Mouse (Mus musculus): ENCODE measurements around the gene Cdc45. TPM values are rescaled to one million over a fixed set of nuclear protein-coding genes. Genes with fewer than 3 reads are reported as not detected.
A peak's percentile ranks its signal among the peaks of the same experiment; 100 is the strongest.
"Not testable (repeated sequence)": the region's sequence is repeated elsewhere in the genome, so short reads cannot be mapped to it uniquely, and the experiment has no call there.

Gene Cdc45
- total RNA-seq (2014; rRNA removed), result 7.0 and 11.7 TPM in 2 replicates
- 5.5 and 6.4 TPM in 2 replicates for polyA plus RNA-seq (2015; fragmentation: Nextera tagmentation; extraction: Ambion mirVana)

GRCm38 (mm10) chr16:18811468-18812384 lies at the start of gene Cdc45, which contains the start of gene Ufd1:
Gene Cdc45 (minus strand): TSS chr16:18811987.
Gene Ufd1 (plus strand): TSS chr16:18811779.
- Histone ChIP-seq H3K27me3 (ENCODE audit: insufficient read depth, low read length) (no peaks in the 10 kb centered on the region), H3K4me2 (ENCODE audit: low read depth) (peak within 1 kb of the TSS; percentile 90), H3K9me3 (ENCODE audit: low read length) (no peaks in the 10 kb centered on the region), H3K36me3 (ENCODE audit: insufficient read depth) (peaks cover 18% of the 10 kb centered on the region), H3K4me3 (ENCODE audit: low read depth, low read length) (peak within 1 kb of the TSS; percentile 90), H3K4me1 (ENCODE audit: insufficient read depth) (0 out of 2 replicates have a peak, but pooled peaks cover 8% of the 10 kb centered on the region), H3K9ac (peak within 1 kb of the TSS; percentile 84), H3K27ac (ENCODE audit: low read depth, low read length) (peak within 1 kb of the TSS; percentile 60)
- under 1% methylated on average over 42 of the region's 42 CpGs for WGBS
- peak; percentile 95 for DNase-seq
- ATAC-seq, result peak; percentile 97
- no peak for TF ChIP-seq CTCF (IDR thresholded peaks at IDR 0.05; ENCODE audit: low read depth)

GRCm38 (mm10) chr16:18860186-18860585 lies 48.4 kb upstream of the Cdc45 start:
- ATAC-seq (0 out of 2 replicates have a peak, but pooled peaks have one; percentile 12), DNase-seq (no peak)
- no peak overlapping the region for H3K4me2 ChIP-seq (ENCODE audit: low read depth)
- no peak overlapping the region for H3K9ac ChIP-seq
- H3K27me3 ChIP-seq (ENCODE audit: insufficient read depth, low read length), result no peaks in the 10 kb centered on the region
- H3K27ac ChIP-seq (ENCODE audit: low read depth, low read length), result no peak overlapping the region
- no peaks in the 10 kb centered on the region for H3K4me1 ChIP-seq (ENCODE audit: insufficient read depth)
- no peaks in the 10 kb centered on the region for H3K36me3 ChIP-seq (ENCODE audit: insufficient read depth)
- TF ChIP-seq CTCF (IDR thresholded peaks at IDR 0.05; ENCODE audit: low read depth), result no peak
- no peaks in the 10 kb centered on the region for H3K9me3 ChIP-seq (ENCODE audit: low read length)
- WGBS, result 59% methylated on average over 1 of the region's 1 CpGs
- H3K4me3 ChIP-seq (ENCODE audit: low read depth, low read length), result no peak overlapping the region

GRCm38 (mm10) chr16:18858551-18858950 lies 46.8 kb upstream of the Cdc45 start:
- Histone ChIP-seq H3K4me2 (ENCODE audit: low read depth) (no peak overlapping the region), H3K9me3 (ENCODE audit: low read length) (no peaks in the 10 kb centered on the region), H3K27me3 (ENCODE audit: insufficient read depth, low read length) (no peaks in the 10 kb centered on the region), H3K36me3 (ENCODE audit: insufficient read depth) (no peaks in the 10 kb centered on the region), H3K4me1 (ENCODE audit: insufficient read depth) (no peaks in the 10 kb centered on the region), H3K27ac (ENCODE audit: low read depth, low read length) (no peak overlapping the region), H3K4me3 (ENCODE audit: low read depth, low read length) (no peak overlapping the region), H3K9ac (no peak overlapping the region)
- peak; percentile 83 for ATAC-seq
- DNase-seq, result peak; percentile 73
- TF ChIP-seq CTCF (IDR thresholded peaks at IDR 0.05; ENCODE audit: low read depth), result peak; percentile 65

- not testable (repeated sequence) for H3K9ac ChIP-seq; H3K27ac ChIP-seq (ENCODE audit: low read depth, low read length); H3K4me1 ChIP-seq (ENCODE audit: insufficient read depth); ATAC-seq; H3K4me2 ChIP-seq (ENCODE audit: low read depth); H3K4me3 ChIP-seq (ENCODE audit: low read depth, low read length); H3K36me3 ChIP-seq (ENCODE audit: insufficient read depth); H3K9me3 ChIP-seq (ENCODE audit: low read length); H3K27me3 ChIP-seq (ENCODE audit: insufficient read depth, low read length); DNase-seq
- WGBS, result 88% methylated on average over 16 of the region's 17 CpGs
These were observed 37.9 kb upstream of the Cdc45 start for GRCm38 (mm10) chr16:18849521-18850190.

- 90% methylated on average over 15 of the region's 15 CpGs for WGBS
- no peak for TF ChIP-seq CTCF (IDR thresholded peaks at IDR 0.05; ENCODE audit: low read depth)
- Histone ChIP-seq H3K9me3 (ENCODE audit: low read length) (no peaks in the 10 kb centered on the region), H3K36me3 (ENCODE audit: insufficient read depth) (no peaks in the 10 kb centered on the region), H3K9ac (no peak overlapping the region), H3K27ac (ENCODE audit: low read depth, low read length) (no peak overlapping the region), H3K4me2 (ENCODE audit: low read depth) (no peak overlapping the region), H3K4me3 (ENCODE audit: low read depth, low read length) (no peak overlapping the region), H3K4me1 (ENCODE audit: insufficient read depth) (no peaks in the 10 kb centered on the region), H3K27me3 (ENCODE audit: insufficient read depth, low read length) (no peaks in the 10 kb centered on the region)
- no peak for DNase-seq
- no peak for ATAC-seq
These were observed 34.6 kb upstream of the Cdc45 start for GRCm38 (mm10) chr16:18846301-18846820.

GRCm38 (mm10) chr16:18838346-18838745 lies 26.6 kb upstream of the Cdc45 start:
- H3K4me3 ChIP-seq (ENCODE audit: low read depth, low read length), result no peak overlapping the region
- H3K36me3 ChIP-seq (ENCODE audit: insufficient read depth), result peaks cover 16% of the 10 kb centered on the region
- no peaks in the 10 kb centered on the region for H3K4me1 ChIP-seq (ENCODE audit: insufficient read depth)
- no peaks in the 10 kb centered on the region for H3K27me3 ChIP-seq (ENCODE audit: insufficient read depth, low read length)
- H3K9me3 ChIP-seq (ENCODE audit: low read length), result no peaks in the 10 kb centered on the region
- no peak for DNase-seq
- H3K9ac ChIP-seq, result no peak overlapping the region
- no peak for TF ChIP-seq CTCF (IDR thresholded peaks at IDR 0.05; ENCODE audit: low read depth)
- WGBS, result 79% methylated on average over 4 of the region's 4 CpGs
- H3K4me2 ChIP-seq (ENCODE audit: low read depth), result no peak overlapping the region
- no peak overlapping the region for H3K27ac ChIP-seq (ENCODE audit: low read depth, low read length)
- ATAC-seq, result no peak

Measured in forebrain, postnatal 0 days (tissue).